In genomic region chr10:89913174-89913573, GRCm38 (mm10) we compare ENCODE assay signal across 17 mouse cellular contexts. TPM values are rescaled to one million over a fixed set of nuclear protein-coding genes. Genes with fewer than 3 reads are reported as not detected.
DNase-seq lines count a peak whose midpoint lies in the region; ATAC-seq and TF ChIP-seq lines count a peak whose summit lies in the region.
"Had no signal": no experiment of that assay in that cellular context is flagged by ENCODE, and none has a peak within 500 bp of the region (broad histone marks: within the 10 kb centered on the region; RNA-seq: fewer than 3 reads in every experiment).

No protein-coding gene starts in this region.

- no peak for TF ChIP-seq EP300 in stomach, postnatal 0 days (optimal IDR thresholded peaks at IDR 0.05)

- no peaks in the 10 kb centered on the region for H3K4me1 ChIP-seq in stomach, embryonic 14.5 days (ENCODE audit: control insufficient read depth, insufficient read depth, low read length)
- no peaks in the 10 kb centered on the region for H3K4me1 ChIP-seq in stomach, postnatal 0 days (replicated peaks; ENCODE audit: control insufficient read depth, insufficient read depth)
- H3K4me1 ChIP-seq: hindbrain, embryonic 10.5 days; liver, embryonic 13.5 days; lung, embryonic 15.5 days; midbrain, embryonic 13.5 days had no signal

- no peaks in the 10 kb centered on the region for H3K27me3 ChIP-seq in stomach, embryonic 14.5 days (ENCODE audit: control insufficient read depth, insufficient read depth, low read length)
- H3K27me3 ChIP-seq in stomach, postnatal 0 days (ENCODE audit: control insufficient read depth, insufficient read depth, low read length) = no peaks in the 10 kb centered on the region
- H3K27me3 ChIP-seq: CH12.LX; liver, embryonic 13.5 days; lung, embryonic 15.5 days; midbrain, embryonic 13.5 days had no signal

- H3K9me3 ChIP-seq in stomach, embryonic 14.5 days (ENCODE audit: control insufficient read depth, low read depth, low read length) = no peaks in the 10 kb centered on the region
- no peaks in the 10 kb centered on the region for H3K9me3 ChIP-seq in stomach, postnatal 0 days (ENCODE audit: control insufficient read depth, low read length)
- H3K9me3 ChIP-seq: hindbrain, embryonic 10.5 days; liver, embryonic 13.5 days; lung, embryonic 15.5 days; midbrain, embryonic 13.5 days had no signal

- no peak overlapping the region for H3K9ac ChIP-seq in stomach, embryonic 14.5 days (replicated peaks; ENCODE audit: low read depth, low read length)
- H3K9ac ChIP-seq in stomach, postnatal 0 days (ENCODE audit: low read length) = no peak overlapping the region
- H3K9ac ChIP-seq: liver, embryonic 13.5 days; lung, embryonic 15.5 days; midbrain, embryonic 13.5 days had no signal

- TF ChIP-seq CTCF in stomach, postnatal 0 days (IDR thresholded peaks at IDR 0.05; ENCODE audit: low read depth) = no peak

- 0 out of 2 replicates have a peak, but pooled peaks have one; percentile 28 for ATAC-seq in stomach, embryonic 14.5 days (ENCODE audit: insufficient number of reproducible peaks, insufficient read depth, low FRiP score, low read depth)
- ATAC-seq in stomach, postnatal 0 days (ENCODE audit: low FRiP score, low TSS enrichment) = no peak
- ATAC-seq: intestine, embryonic 16.5 days; midbrain, embryonic 13.5 days had no signal

- no peak overlapping the region for H3K4me2 ChIP-seq in stomach, embryonic 14.5 days (replicated peaks; ENCODE audit: low read depth, low read length)
- no peak overlapping the region for H3K4me2 ChIP-seq in stomach, postnatal 0 days (replicated peaks; ENCODE audit: low read depth)
- H3K4me2 ChIP-seq: liver, embryonic 13.5 days; lung, embryonic 15.5 days; midbrain, embryonic 13.5 days had no signal

- no peak overlapping the region for H3K4me3 ChIP-seq in stomach, embryonic 14.5 days (ENCODE audit: low read depth, low read length)
- H3K4me3 ChIP-seq in stomach, postnatal 0 days (ENCODE audit: low read depth, low read length) = no peak overlapping the region
- H3K4me3 ChIP-seq: hindbrain, embryonic 10.5 days; liver, embryonic 13.5 days; lung, embryonic 15.5 days; midbrain, embryonic 13.5 days had no signal

- peak; percentile 20 to 26 for DNase-seq in cerebellum, postnatal 10 days
- DNase-seq in cerebellum, adult 18-20 months = no peak
- peak; percentile 12 for DNase-seq in layer of hippocampus, adult 9-11 months
- DNase-seq in layer of hippocampus, postnatal 36 days = no peak
- DNase-seq in stomach, postnatal 0 days (ENCODE audit: low spot score) = no peak
- no peak for DNase-seq in kidney, postnatal 10 days
- DNase-seq: adrenal gland, adult 8-10 months; cerebellum, postnatal 14 days; gastrocnemius, postnatal 14 days; liver, embryonic 13.5 days; thymus, postnatal 36 days had no signal

- H3K27ac ChIP-seq in stomach, embryonic 14.5 days (ENCODE audit: low read length) = no peak overlapping the region
- no peak overlapping the region for H3K27ac ChIP-seq in stomach, postnatal 0 days (replicated peaks)
- H3K27ac ChIP-seq: hindbrain, embryonic 10.5 days; liver, embryonic 13.5 days; lung, embryonic 15.5 days; midbrain, embryonic 13.5 days had no signal

- no peaks in the 10 kb centered on the region for H3K36me3 ChIP-seq in stomach, embryonic 14.5 days (ENCODE audit: control insufficient read depth, insufficient read depth, low read length)
- H3K36me3 ChIP-seq in stomach, postnatal 0 days (ENCODE audit: control insufficient read depth, insufficient read depth, low read length) = no peaks in the 10 kb centered on the region
- H3K36me3 ChIP-seq: hindbrain, embryonic 10.5 days; liver, embryonic 13.5 days; lung, embryonic 15.5 days; midbrain, embryonic 13.5 days had no signal

RNA-seq across cellular contexts. Expression of gene Anks1b, which starts 39.9 kb away (rescaled TPM):
- total RNA-seq in layer of hippocampus, postnatal 36 days (2021) = 100 to 1,000 TPM; 492 to 532 TPM
- polyA plus RNA-seq in stomach, embryonic 14.5 days (2014; fragmentation: Nextera tagmentation; extraction: Ambion mirVana) = 1.2 and 1.5 TPM in 2 replicates
- 1.8 and 1.9 TPM in 2 replicates for polyA plus RNA-seq in stomach, postnatal 0 days (2015; fragmentation: Nextera tagmentation; extraction: Ambion mirVana)

Comparison
In these comparisons a context has a peak if more than half of its experiments do, and no peak if none do; other contexts are left out.
1. DNase-seq: peak in cerebellum, postnatal 10 days (2 of 2) and layer of hippocampus, adult 9-11 months (single experiment); none in cerebellum, adult 18-20 months (0 of 2), layer of hippocampus, postnatal 36 days (0 of 2), stomach, postnatal 0 days (single experiment) and kidney, postnatal 10 days (single experiment).